Mouse (Mus musculus): ENCODE measurements at regions not wholly inside any gene's neighbourhood (a gene's known extent, or its start where the extent isn't known, plus 50 kb on each side); places are given as distances from the start of the nearest gene placed in this dataset.
A peak's percentile ranks its signal among the peaks of the same experiment; 100 is the strongest.

- no peaks in the 10 kb centered on the region for H3K27me3 ChIP-seq (ENCODE audit: control insufficient read depth, insufficient read depth, low read length)
- H3K9me3 ChIP-seq (ENCODE audit: control insufficient read depth, low read length): no peaks in the 10 kb centered on the region
- 88% methylated on average over 4 of the region's 4 CpGs for WGBS
- H3K9ac ChIP-seq (ENCODE audit: low read length): no peak overlapping the region
- H3K4me1 ChIP-seq (replicated peaks; ENCODE audit: control insufficient read depth, insufficient read depth): no peaks in the 10 kb centered on the region; the same call in 1 of the 2 replicates
- ATAC-seq (ENCODE audit: low FRiP score, low TSS enrichment) (no peak), DNase-seq (ENCODE audit: low spot score) (no peak)
- peak; percentile 37; the same call in 1 of the 2 replicates for TF ChIP-seq CTCF (IDR thresholded peaks at IDR 0.05; ENCODE audit: low read depth)
- TF ChIP-seq EP300 (optimal IDR thresholded peaks at IDR 0.05): no peak
- H3K36me3 ChIP-seq (ENCODE audit: control insufficient read depth, insufficient read depth, low read length): no peaks in the 10 kb centered on the region
- no peak overlapping the region for H3K4me2 ChIP-seq (replicated peaks; ENCODE audit: low read depth)
- H3K27ac ChIP-seq (replicated peaks): no peak overlapping the region
- no peak overlapping the region for H3K4me3 ChIP-seq (ENCODE audit: low read depth, low read length)
These were observed 197.8 kb upstream of the Thbs1 start for GRCm38 (mm10) chr2:117913846-117914245.

GRCm38 (mm10) chr2:117915821-117916220 is 195.9 kb upstream of the Thbs1 start:
- 68% methylated on average over 2 of the region's 2 CpGs for WGBS
- Histone ChIP-seq H3K9me3 (ENCODE audit: control insufficient read depth, low read length) (no peaks in the 10 kb centered on the region), H3K4me3 (ENCODE audit: low read depth, low read length) (no peak overlapping the region), H3K4me1 (replicated peaks; ENCODE audit: control insufficient read depth, insufficient read depth) (no peaks in the 10 kb centered on the region), H3K9ac (ENCODE audit: low read length) (no peak overlapping the region), H3K27me3 (ENCODE audit: control insufficient read depth, insufficient read depth, low read length) (no peaks in the 10 kb centered on the region), H3K27ac (replicated peaks) (no peak overlapping the region), H3K36me3 (ENCODE audit: control insufficient read depth, insufficient read depth, low read length) (no peaks in the 10 kb centered on the region), H3K4me2 (replicated peaks; ENCODE audit: low read depth) (no peak overlapping the region)
- TF ChIP-seq EP300 (optimal IDR thresholded peaks at IDR 0.05): no peak
- no peak for TF ChIP-seq CTCF (IDR thresholded peaks at IDR 0.05; ENCODE audit: low read depth)
- ATAC-seq (ENCODE audit: low FRiP score, low TSS enrichment) (no peak), DNase-seq (ENCODE audit: low spot score) (no peak)

- Histone ChIP-seq H3K4me1 (replicated peaks; ENCODE audit: control insufficient read depth, insufficient read depth) (no peaks in the 10 kb centered on the region), H3K27ac (replicated peaks) (no peak overlapping the region), H3K27me3 (ENCODE audit: control insufficient read depth, insufficient read depth, low read length) (no peaks in the 10 kb centered on the region), H3K4me3 (ENCODE audit: low read depth, low read length) (no peak overlapping the region), H3K4me2 (replicated peaks; ENCODE audit: low read depth) (no peak overlapping the region), H3K9ac (ENCODE audit: low read length) (no peak overlapping the region), H3K36me3 (ENCODE audit: control insufficient read depth, insufficient read depth, low read length) (no peaks in the 10 kb centered on the region), H3K9me3 (ENCODE audit: control insufficient read depth, low read length) (no peaks in the 10 kb centered on the region)
- TF ChIP-seq CTCF (IDR thresholded peaks at IDR 0.05; ENCODE audit: low read depth) (no peak), EP300 (optimal IDR thresholded peaks at IDR 0.05) (no peak)
- WGBS: 48% methylated on average over 3 of the region's 3 CpGs
- DNase-seq (ENCODE audit: low spot score) (no peak), ATAC-seq (ENCODE audit: low FRiP score, low TSS enrichment) (no peak)
These were observed 194.5 kb upstream of the Thbs1 start for GRCm38 (mm10) chr2:117917181-117917580.

GRCm38 (mm10) chr2:117924877-117925276 is 186.8 kb upstream of the Thbs1 start:
- Histone ChIP-seq H3K27me3 (ENCODE audit: control insufficient read depth, insufficient read depth, low read length) (no peaks in the 10 kb centered on the region), H3K36me3 (ENCODE audit: control insufficient read depth, insufficient read depth, low read length) (no peaks in the 10 kb centered on the region), H3K4me1 (replicated peaks; ENCODE audit: control insufficient read depth, insufficient read depth) (no peaks in the 10 kb centered on the region), H3K4me2 (replicated peaks; ENCODE audit: low read depth) (no peak overlapping the region), H3K27ac (replicated peaks) (no peak overlapping the region), H3K9ac (ENCODE audit: low read length) (no peak overlapping the region), H3K4me3 (ENCODE audit: low read depth, low read length) (no peak overlapping the region), H3K9me3 (ENCODE audit: control insufficient read depth, low read length) (no peaks in the 10 kb centered on the region)
- TF ChIP-seq CTCF (IDR thresholded peaks at IDR 0.05; ENCODE audit: low read depth) (no peak), EP300 (optimal IDR thresholded peaks at IDR 0.05) (no peak)
- 75% methylated on average over 5 of the region's 5 CpGs for WGBS
- ATAC-seq (ENCODE audit: low FRiP score, low TSS enrichment) (no peak), DNase-seq (ENCODE audit: low spot score) (no peak)

- no peak for TF ChIP-seq EP300 (optimal IDR thresholded peaks at IDR 0.05)
- TF ChIP-seq CTCF (IDR thresholded peaks at IDR 0.05; ENCODE audit: low read depth): no peak
- H3K4me2 ChIP-seq (replicated peaks; ENCODE audit: low read depth): no peak overlapping the region
- H3K4me1 ChIP-seq (replicated peaks; ENCODE audit: control insufficient read depth, insufficient read depth): no peaks in the 10 kb centered on the region
- WGBS: 95% methylated on average over 5 of the region's 5 CpGs
- H3K4me3 ChIP-seq (ENCODE audit: low read depth, low read length): no peak overlapping the region
- no peaks in the 10 kb centered on the region for H3K9me3 ChIP-seq (ENCODE audit: control insufficient read depth, low read length)
- ATAC-seq (ENCODE audit: low FRiP score, low TSS enrichment): no peak
- no peak overlapping the region for H3K27ac ChIP-seq (replicated peaks)
- H3K27me3 ChIP-seq (ENCODE audit: control insufficient read depth, insufficient read depth, low read length): no peaks in the 10 kb centered on the region
- no peak for DNase-seq (ENCODE audit: low spot score)
- H3K36me3 ChIP-seq (ENCODE audit: control insufficient read depth, insufficient read depth, low read length): no peaks in the 10 kb centered on the region
- no peak overlapping the region for H3K9ac ChIP-seq (ENCODE audit: low read length)
These were observed 186.3 kb upstream of the Thbs1 start for GRCm38 (mm10) chr2:117925412-117925811.

- peak; percentile 54 for DNase-seq (ENCODE audit: low spot score)
- Histone ChIP-seq H3K4me1 (replicated peaks; ENCODE audit: control insufficient read depth, insufficient read depth) (no peaks in the 10 kb centered on the region), H3K9me3 (ENCODE audit: control insufficient read depth, low read length) (no peaks in the 10 kb centered on the region), H3K27me3 (ENCODE audit: control insufficient read depth, insufficient read depth, low read length) (no peaks in the 10 kb centered on the region), H3K4me2 (replicated peaks; ENCODE audit: low read depth) (no peak overlapping the region), H3K9ac (ENCODE audit: low read length) (no peak overlapping the region), H3K36me3 (ENCODE audit: control insufficient read depth, insufficient read depth, low read length) (no peaks in the 10 kb centered on the region), H3K27ac (replicated peaks) (no peak overlapping the region), H3K4me3 (ENCODE audit: low read depth, low read length) (no peak overlapping the region)
- 30% methylated on average over 6 of the region's 6 CpGs for WGBS
- TF ChIP-seq CTCF (IDR thresholded peaks at IDR 0.05; ENCODE audit: low read depth) (no peak), EP300 (optimal IDR thresholded peaks at IDR 0.05) (no peak)
- peak; percentile 84 for ATAC-seq (ENCODE audit: low FRiP score, low TSS enrichment)
These were observed 183.6 kb upstream of the Thbs1 start for GRCm38 (mm10) chr2:117928062-117928461.

All from stomach, postnatal 0 days (tissue).